Mouse (Mus musculus) thymus, adult 18-20 months (tissue): ENCODE data around the gene Gm44790.
"Not testable (repeated sequence)": the region's sequence is repeated elsewhere in the genome, so short reads cannot be mapped to it uniquely, and the experiment has no call there.

Experiments
- DNase-seq, 2 experiments: peaks; one replicate each; pipeline ENCODE4 v3.0.0; 2022; ENCODE audit warnings: mixed read lengths in 2 of 2

Gm44790 gene

DNA sequence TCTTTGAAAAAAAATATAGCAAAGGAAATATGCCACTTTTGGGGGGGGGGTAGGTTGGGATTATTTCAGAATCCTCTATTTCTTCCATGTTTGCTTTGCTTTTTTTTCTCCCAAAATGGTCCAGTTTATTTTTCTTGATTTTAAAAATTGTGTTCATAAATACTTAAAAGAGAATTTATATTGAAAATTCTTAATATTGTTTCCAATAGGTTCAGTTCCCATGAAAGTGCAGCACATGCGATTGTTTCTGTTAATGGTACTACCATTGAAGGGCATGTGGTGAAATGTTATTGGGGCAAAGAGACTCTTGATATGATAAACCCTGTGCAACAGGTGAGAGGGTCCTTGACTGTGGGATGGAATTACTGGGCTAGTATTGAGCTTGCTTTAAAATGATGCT lies at the start of gene Gm44790:
TSS of gene Gm44790 (plus strand) at position 301 of the 400 bp plus-strand sequence.
- no peak for DNase-seq

DNA sequence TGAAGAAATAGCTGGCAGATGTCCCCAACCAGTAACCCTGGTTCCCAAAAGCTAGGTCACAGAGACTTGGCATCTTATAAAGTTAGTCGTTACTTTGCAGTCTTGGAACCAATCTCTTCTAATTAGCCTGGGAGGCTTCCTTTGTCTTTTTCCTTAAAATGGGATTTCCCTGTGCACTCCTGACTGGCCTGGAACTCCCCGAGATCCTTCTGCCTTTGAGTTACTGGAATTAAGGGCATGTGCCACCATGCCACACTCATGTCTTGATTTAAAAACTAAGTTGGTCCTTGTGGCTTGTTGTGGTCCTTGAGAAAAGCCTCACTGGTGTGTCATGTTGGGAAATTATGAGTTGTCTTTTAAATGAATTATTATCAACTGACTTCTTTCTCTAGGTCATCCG lies 48.1 kb upstream of the Gm44790 start:
- DNase-seq = no peak

DNA sequence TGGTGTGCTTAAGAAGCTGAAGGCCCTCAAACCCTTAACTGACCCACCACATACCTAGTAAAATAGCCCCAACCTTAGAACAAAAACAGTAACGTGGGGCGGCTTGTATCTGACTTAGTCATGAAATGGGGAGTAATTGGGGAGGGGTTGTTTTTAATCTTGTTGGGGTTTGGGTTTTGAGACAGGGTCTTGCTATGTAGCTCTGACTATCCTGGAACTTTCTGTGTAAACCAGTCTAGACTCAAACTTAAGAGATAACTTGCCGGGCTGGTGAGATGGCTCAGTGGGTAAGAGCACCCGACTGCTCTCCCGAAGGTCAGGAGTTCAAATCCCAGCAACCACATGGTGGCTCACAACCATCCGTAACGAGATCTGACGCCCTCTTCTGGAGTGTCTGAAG lies 46.3 kb upstream of the Gm44790 start:
- not testable (repeated sequence) for DNase-seq

DNA sequence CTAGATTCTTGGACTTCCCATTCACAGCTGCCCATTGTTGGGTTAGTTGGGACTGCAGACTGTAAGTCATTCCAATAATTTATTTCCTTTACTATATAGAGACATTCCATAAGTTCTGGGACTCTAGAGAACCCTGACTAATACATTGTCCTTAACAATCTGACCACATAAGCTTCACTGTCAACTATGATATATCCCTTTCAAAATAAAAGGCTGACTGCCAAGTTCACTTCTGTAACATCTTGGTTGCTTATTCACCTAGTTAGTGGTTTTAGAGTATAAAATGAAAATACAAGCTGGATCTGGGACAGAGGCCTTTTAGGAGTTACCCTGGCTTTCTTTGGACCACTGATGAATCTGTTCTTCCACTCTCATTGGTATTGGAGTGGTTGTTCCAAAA lies 43.9 kb upstream of the Gm44790 start:
- DNase-seq = no peak

DNA sequence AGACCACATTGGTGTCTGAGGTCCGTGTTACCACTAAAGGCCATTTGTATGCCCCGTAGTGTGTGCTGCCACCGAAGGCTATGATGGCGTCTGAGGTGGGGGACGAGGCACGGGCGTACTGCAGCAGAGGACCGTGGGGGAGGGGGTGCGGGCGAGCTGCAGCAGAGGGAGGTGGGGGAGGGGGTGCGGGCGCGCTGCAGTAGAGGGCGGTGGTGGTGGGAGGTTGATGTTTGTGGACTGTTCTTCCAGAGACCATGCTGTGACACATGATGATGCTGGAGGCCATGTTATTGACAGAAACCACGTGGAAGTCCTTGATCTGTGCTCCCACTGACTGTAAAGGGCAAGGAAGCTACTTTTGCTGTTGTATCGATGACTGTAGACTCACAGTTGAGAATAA lies 43.1 kb upstream of the Gm44790 start:
- no peak for DNase-seq

DNA sequence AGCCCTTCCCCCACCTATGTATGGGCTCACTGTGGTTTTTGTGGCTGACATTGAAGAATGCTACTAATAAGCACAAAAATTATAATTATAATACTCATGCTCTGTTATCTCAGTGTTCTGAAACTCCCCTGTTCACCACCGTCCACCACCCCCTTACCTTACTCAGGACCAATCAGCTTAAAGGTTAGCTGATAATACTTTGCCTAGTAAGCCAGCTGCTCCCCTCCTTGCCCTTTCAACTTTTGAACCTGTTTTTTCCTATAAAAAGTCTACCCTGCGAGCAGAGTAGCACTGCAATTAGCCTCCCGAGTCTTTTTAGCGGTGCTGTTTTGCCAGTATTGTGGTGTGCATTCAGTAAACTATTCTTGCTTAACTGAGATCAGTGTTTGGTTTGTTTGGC lies 41.8 kb upstream of the Gm44790 start:
- no peak for DNase-seq

DNA sequence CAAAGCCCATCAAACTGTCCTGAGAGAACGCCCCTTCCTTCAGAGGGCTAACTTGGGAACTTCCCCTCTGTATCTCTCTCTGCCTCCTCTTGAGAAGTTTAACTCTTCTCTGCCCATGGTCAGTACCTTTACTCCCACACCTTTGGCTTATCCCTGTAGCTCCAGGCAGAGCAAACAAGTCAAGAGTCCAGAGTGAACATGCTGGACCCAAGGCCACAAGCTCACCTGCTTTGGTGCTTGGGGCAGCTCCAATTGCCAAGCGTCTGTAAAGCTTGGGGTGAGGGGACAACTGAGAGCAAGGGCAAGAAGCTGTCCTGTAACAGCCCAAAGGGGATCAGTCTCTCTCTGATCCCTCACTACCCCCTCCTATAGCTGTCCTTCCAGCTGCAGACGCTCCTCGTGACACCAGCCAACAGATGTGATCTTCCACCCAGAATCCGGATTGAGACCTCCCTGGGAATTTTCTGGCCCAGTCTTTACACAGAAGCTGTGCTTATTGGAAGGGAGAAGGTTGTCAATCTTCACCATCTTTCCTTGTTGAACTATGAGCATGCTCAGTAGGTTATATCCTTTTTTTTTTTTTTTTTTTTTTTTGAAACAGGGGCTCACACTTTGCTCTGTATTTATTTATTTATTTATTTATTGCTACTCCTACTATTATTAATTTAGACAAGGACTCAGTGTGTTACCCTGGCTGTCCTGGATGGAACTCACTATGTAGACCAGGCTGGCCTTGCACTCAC lies 40.9 kb upstream of the Gm44790 start:
- no peak for DNase-seq

DNA sequence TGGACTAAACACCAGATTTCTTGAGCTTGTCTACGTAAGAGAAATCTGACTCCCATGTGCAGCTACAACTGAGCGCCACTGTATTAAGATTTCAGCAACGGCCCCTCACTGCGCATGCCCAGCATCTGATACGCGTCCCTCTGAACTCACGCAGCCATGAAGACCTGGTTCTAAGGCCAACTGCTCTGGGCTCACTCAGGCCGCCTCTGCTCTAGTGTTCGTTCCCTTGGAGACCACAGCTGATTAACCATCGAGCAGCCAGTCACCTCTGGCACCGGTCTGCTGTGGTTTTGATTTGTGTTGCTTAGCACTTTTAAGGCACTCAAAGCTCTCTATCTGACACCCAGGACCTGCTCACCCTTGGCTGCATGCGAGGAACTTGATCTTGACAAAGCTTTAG lies 39.1 kb upstream of the Gm44790 start:
- no peak for DNase-seq

DNA sequence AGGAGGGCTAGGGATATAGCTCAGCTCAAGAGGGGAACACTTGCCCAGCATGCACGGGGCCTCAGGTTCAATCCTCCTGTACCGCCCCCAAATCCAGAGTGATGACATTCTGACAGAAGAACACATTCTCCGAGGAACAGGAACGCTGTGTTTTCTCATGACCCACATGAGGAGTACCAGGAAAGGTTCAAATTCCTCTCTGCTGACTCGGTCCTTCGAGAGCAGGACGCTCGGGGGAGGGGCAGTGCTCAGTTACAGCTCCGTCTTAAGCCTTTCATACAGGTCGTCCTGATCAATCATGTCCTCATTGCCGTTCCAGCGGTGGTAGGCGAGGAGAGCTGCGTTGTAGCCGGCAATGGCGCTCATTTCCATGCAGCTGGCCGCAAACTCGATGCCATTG lies 38.0 kb upstream of the Gm44790 start:
- no peak for DNase-seq

DNA sequence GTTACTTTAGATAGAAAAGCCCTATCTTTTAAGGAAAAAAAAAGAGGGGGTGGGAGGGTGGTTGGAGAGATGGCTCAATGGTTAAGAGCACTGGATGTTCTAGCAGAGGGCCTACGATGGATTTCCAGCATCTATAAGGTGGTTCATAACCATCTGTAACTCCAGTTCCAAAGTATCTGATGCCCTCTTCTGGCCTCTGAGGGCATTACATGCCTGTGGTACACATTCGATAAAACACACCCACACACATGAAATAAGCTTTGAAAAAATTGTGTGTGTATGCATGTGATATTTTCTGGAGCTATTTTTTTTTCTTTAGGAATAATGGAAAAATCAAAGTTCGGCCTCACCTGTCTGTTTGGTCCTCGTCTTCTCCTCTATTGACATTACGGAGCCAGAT lies 35.1 kb upstream of the Gm44790 start:
- no peak for DNase-seq

DNA sequence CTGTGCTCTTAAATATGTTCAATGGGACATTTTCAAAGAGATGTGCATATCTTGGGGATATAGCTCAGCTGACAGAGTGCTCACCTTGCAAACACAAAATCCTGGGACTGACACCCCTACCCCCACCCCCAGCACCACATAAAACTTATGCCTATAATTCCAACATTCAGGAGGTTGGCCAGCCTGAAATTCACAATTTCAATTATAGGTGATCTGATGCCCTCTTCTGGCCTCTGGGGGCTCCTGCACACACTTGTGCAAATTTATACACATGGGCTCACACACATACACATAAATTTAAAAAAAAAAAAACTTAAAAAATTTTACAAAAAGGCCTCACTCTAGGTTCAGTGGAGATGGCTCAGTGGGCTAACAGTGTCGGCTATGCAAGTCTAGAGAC lies 33.3 kb upstream of the Gm44790 start:
- DNase-seq = no peak

DNA sequence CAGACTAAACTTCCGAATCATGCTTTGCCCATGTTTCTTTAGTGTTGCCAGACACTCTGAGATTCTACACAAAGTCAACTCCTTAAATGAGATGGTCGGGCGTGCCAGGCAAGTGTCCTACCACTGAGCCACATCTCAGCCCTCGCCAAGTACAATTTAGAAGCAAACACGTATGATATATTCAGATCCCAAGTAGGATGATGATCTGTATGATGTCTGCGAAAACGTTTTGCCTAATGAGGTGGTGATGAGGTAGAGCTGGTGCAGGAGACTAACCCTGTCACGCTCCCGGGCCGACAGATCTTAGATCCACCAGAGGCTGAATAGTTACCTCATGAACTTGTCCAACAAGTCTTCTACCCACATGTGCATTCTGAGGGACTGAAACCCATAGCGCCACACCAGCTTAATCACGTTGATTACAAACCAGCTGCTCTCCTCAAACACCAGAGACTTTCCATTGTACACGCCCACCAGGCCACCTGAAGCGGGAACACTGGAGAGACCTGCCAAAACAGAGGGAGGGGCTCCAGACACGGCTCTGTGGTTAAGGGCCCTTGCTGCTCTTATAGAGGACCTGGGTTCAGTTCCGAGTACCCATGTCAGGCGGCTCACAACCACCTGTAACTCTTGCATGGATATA lies 32.3 kb upstream of the Gm44790 start:
- no peak for DNase-seq

DNA sequence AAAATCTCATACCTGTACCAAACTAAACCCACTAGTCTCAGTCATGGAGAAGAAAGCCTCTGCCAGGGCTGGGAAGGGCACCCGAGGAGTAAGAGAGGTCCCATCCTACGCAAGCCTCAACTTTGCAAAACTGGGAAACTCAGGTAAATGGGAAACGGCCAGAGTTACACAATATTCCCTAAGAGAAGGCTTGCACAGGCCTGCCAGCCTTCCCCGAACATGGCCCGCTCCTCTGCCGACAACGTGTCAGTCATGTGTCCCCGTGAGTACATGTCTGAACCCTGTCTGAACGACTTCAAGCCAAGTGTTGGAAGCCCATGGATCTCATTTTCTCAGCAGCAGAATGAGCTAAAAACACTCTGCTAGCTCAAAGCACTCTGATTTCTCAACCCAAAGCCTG lies 31.4 kb upstream of the Gm44790 start:
- DNase-seq = no peak

DNA sequence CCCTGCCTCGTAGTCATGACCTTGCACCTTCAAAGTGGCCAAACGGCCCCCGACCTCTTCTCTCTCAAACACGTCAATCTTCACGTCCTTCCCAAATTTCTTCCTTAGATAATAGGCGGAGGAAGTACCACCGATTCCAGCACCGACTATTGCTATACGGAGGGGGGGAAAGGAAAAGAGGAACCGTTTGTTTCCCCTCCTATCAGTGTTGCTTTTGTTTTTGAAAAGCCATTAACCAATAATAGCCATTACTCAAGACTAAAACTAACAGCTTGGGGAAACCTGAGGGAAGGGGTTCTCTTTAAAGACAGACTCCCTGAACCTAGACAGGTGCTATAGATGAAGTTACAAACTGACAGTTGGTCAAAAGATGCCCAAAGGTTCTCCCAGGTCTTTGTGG lies 30.5 kb upstream of the Gm44790 start:
- DNase-seq = no peak

DNA sequence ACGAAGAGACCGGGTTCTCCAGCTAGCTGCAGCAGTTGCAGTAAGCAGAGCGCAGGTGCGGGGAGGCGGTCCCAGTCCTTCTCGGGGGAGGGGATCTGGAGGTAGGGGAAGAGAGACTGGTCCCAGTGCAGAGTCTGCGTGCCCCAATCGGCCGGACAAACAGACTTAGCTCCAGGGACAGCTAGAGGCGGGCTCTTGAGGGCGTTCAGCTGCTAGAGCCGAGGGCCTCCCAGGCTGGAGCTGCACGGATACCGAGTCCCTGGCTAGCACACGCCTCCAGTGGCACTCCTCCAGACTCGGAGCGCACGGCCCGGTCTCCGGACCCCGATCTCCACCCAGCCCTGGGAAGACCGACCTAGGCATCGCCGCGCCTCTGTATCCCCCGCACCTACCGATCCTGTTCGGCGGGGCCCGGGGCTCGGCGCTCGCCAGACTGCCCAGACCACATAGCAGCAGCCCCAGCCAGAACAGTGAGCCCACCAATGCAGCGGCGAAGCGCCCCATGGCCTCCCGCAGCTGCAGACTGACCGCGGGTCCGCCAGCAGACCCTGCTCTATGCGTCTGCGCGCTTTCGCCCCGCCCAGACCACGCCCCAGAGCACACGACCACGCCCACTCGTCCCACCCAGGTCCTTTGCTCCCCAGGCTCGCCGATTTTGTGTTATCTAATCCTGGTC lies 29.7 kb upstream of the Gm44790 start, which contains the start of gene Pcyox1:
TSS of gene Pcyox1 (minus strand) at position 574 of the 676 bp plus-strand sequence.
- peak; percentile 79 for DNase-seq

DNA sequence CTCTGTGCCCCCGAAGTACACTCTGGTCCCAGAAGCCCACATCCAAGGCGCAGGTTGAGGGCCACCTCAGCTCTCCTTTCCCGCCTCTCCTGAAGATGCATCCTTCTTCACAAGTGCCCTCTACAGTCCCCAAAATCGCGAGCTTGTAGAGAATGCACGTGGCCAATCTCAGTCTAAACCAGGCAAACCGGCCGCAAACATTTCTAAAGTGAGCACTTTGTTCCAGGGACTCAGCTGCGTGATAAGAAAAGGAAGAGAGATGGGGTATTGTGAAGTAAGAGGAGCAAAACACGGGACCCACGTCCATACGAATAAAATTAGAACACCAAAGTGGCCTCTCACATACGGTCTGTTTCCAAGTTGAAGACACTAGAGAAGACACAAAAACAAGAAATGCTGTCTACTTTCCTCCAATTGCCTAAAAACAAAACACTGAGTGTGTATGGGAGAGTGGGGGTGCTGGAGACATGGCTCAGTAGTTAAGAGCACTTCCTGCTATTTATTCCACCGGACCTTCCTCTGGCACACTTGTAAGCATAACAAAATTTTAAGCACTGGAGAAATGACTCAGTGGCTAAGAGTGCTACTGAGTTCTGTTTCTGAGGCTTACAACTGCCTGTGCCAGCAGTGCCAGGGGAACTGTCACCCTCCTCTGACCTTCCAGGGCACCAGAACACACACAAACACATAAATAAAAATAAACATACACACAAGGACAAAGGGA lies 29.0 kb upstream of the Gm44790 start:
- DNase-seq = no peak

DNA sequence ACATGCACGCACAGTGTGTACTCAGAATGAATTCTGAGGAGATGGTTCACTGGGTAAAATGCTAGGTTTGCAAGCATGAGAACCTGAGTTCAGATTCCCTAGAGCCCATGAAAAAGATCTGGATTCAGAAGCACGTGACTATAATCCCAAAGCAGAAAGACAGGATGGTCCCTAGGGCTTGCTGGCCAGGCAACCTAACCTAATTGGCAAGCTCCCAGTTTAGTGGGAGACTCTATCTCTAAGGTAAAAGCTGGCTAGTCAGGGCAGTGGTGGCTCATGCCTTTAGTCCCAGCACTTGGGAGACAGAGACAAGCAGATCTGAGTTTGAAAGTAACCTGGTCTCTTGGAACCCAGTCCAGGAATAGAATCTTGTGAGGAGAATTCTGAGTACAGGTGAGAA lies 27.5 kb upstream of the Gm44790 start:
- DNase-seq = no peak

DNA sequence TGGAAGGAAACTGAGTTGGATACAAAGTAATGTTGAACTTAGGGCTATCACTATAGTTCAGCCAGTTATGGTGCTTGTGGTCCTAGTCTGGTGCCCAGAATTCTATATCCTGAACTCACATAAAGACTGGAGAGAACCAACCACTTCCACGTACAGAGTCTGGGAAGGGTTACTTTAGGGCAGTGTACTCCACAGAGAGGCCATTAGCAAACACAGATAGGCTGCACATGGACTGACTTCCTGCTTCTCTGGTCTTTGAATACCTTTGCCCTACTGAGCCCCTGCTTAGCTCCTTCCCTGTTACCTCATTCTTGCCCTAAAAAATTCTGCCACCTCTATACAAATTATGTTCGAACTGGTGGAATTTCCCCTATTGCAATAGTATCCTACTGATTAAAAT lies 26.5 kb upstream of the Gm44790 start:
- DNase-seq = no peak

DNA sequence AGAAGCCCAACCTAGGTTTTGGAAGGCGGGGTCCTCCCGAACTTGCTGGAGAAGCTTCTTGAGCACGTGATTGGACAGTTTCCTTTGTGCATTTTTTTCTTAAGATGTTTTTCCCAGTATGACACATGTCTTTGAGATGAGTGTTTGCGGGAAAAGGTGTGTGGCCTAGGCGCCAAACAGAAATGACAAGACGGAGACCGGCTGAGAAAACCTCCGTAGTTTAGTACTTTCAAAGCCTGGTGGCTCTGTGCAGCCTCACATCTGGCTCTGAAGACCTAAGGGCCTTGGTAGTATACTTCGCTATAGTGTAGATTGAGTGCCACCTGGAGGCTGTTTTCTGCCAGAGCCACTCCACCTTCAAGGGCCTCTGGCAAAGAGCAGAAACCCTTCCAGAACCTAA lies 25.5 kb upstream of the Gm44790 start:
- DNase-seq = peak; percentile 62 to 72

DNA sequence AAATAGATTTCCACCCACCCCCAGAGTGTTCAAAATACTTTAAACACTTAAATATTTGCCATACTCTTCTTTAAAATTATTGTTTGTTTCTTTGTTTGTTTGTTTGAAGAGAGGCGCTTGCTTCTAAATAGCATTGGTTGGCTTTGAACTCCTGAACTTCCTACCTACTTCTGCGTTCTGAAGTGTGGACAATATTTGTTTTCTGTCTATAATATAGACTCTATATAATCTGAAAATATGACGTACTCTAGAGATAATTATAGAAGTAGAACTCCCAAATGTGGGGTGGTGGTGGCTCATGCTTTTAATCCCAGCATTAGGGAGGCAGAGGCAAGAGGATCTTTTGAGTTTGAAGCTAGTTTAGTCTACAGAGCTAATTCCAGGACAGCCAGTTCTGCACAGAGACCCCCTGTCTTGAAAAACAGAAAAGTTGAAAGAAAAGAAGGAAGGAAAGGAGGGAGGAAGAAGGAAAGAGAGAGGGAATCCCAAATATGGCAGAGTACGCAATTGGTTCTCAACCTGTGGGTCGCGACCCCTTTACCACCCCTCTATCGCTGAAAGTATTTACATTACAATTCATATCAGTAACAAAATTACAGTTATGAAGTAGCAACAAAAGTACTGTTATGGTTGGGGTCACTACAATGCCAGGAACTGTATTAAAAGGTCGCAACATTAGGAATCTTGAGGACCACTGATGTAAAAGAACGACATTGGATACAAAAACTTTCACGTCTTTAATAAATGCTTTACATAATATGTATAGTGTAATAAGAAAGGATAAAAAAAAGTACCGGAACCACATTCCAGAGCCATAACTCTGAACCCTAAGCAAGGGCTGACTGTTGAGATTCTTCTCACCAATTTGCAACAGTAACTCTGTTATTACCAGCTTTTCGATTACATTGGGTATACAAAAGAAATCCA lies 23.5 kb upstream of the Gm44790 start:
- no peak for DNase-seq

DNA sequence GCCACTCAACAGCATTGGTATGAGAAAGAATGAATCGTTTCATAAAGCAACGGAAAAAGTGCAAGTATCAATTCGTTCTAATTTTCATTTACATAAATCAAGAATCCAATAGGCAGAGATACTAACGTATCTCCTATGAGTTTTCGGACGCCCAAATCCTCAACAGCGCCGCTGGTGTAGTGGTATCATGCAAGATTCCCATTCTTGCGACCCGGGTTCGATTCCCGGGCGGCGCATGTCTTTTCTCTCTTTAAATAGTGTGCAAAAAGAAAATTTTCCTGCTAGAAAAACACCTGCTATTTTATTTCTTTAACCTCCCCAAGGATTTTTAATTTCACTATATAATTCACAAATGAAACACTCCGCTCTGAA lies 22.7 kb upstream of the Gm44790 start:
- DNase-seq = no peak

DNA sequence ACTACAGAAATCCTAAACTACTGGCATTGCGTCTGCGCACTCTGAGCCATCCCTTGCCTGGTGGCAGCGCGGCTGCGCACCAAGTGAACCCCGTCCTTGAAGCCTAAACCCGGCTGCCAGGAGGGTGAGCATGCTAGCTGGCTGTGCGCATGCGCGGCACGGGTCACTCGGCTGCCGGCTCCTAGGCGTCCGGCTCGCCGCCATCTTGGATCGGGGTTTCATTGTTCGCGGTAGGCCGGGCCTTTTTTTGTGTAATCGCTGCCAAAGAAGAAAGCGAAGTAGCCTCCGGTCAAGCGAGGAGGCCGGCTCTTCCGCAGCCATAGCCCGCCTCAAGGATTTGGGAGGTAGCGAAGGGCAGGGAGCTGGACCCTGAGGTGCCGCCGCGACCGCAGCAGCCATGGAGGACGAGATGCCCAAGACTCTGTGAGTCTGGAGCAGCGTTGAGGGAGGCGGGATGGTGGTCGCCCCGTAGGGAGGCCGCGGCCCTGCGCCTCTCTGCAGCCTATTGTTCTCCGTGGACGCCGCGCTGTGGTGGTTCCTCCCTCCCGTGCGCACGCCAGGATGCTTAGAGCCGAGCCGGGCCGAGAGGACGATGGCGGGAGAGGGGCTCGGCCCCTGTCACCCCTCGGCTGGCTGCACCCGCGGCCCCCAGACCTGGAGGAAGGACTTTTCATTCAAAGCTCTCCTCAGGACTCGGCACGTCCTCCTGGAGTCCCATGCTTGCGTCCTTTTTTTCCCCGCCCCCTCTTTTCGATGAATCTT lies 22.2 kb upstream of the Gm44790 start, which contains the start of gene Tia1:
TSS of gene Tia1 (plus strand) at position 120 of the 762 bp plus-strand sequence.
- peak; percentile 96 for DNase-seq
